Mouse (Mus musculus) CH12.LX (cell line): Measurements from ENCODE around the gene Cnih3.

Source experiments
- CHD1 ChIP-seq: IDR thresholded peaks from 2 replicates; pipeline ENCODE4 v1.6.1; 2012; ENCODE audit warnings: low read depth, low read length, improper control_type of control experiment, inconsistent platforms
- CTCF ChIP-seq, 2 experiments: IDR thresholded peaks in 1 of 2; conservative IDR thresholded peaks in 1 of 2; 2 replicates each; pipeline ENCODE4 v1.5.1; 2011 to 2012; ENCODE audit warnings: low read depth in 2 of 2, low read length in 2 of 2, improper control_type of control experiment in 1 of 2, inconsistent platforms in 1 of 2, mild to moderate bottlenecking in 1 of 2, moderate library complexity in 1 of 2
- MAFK ChIP-seq: IDR thresholded peaks from 2 replicates; pipeline ENCODE4 v1.6.1; 2011; ENCODE audit warnings: low read length, improper control_type of control experiment; ENCODE audit not compliant: insufficient replicate concordance
- MAX ChIP-seq: IDR thresholded peaks from 2 replicates; pipeline ENCODE4 v1.6.1; 2011; ENCODE audit warnings: low read length, improper control_type of control experiment
- MEF2A ChIP-seq: IDR thresholded peaks from 2 replicates; pipeline ENCODE4 v1.6.1; 2014; ENCODE audit warnings: low read depth, mild to moderate bottlenecking, inconsistent platforms, low read length, improper control_type of control experiment, borderline replicate concordance
- MXI1 ChIP-seq: IDR thresholded peaks from 2 replicates; pipeline ENCODE4 v1.6.1; 2011; ENCODE audit warnings: mild to moderate bottlenecking, low read depth, low read length, improper control_type of control experiment
- NRF1 ChIP-seq: IDR thresholded peaks from 2 replicates; pipeline ENCODE4 v1.6.1; 2014; ENCODE audit warnings: low read depth, mild to moderate bottlenecking, inconsistent platforms, low read length, improper control_type of control experiment, moderate library complexity
- PAX5 ChIP-seq: IDR thresholded peaks from 2 replicates; pipeline ENCODE4 v1.6.1; 2012; ENCODE audit warnings: low read length, inconsistent platforms, mixed read lengths
- POLR2A ChIP-seq: IDR thresholded peaks from 2 replicates; pipeline ENCODE4 v1.6.1; 2011; ENCODE audit warnings: low read depth, mild to moderate bottlenecking, improper control_type of control experiment, low read length
- POLR2AphosphoS2 ChIP-seq: IDR thresholded peaks from 2 replicates; pipeline ENCODE4 v1.6.1; 2011; ENCODE audit warnings: low read depth, low read length, improper control_type of control experiment
- UBTF ChIP-seq: IDR thresholded peaks from 2 replicates; pipeline ENCODE4 v1.6.1; 2012; ENCODE audit warnings: low read depth, mild to moderate bottlenecking, inconsistent platforms, low read length, improper control_type of control experiment, moderate library complexity
- ZNF384 ChIP-seq: IDR thresholded peaks from 2 replicates; pipeline ENCODE4 v1.6.1; 2012; ENCODE audit warnings: low read depth, low read length, improper control_type of control experiment, inconsistent platforms

GRCm38 (mm10) chr1:181353200-181354097 lies 1.0 kb downstream of the Cnih3 start:
- TF ChIP-seq ZNF384 (no peak), UBTF (no peak), CHD1 (no peak), CTCF (conservative IDR thresholded peaks at IDR 0.05 in 1 of 2, IDR thresholded peaks at IDR 0.05 in 1 of 2; ENCODE audit: low read depth in 2 of 2, low read length in 2 of 2) (no peak), POLR2A (no peak), NRF1 (no peak), MEF2A (no peak), POLR2AphosphoS2 (no peak), MXI1 (no peak), PAX5 (no peak), MAFK (no peak), MAX (no peak)
